Mouse (Mus musculus): ENCODE data around the gene H2-T23. TPM values are rescaled to one million over a fixed set of nuclear protein-coding genes. Genes with fewer than 3 reads are reported as not detected.

H2-T23 gene
- polyA plus RNA-seq, 1 experiment from 2014 or later, result 17.7 TPM

- no peak for ATAC-seq
- Histone ChIP-seq H3K9ac (ENCODE audit: low read depth, low read length) (no peak overlapping the region), H3K4me2 (ENCODE audit: low read depth, low read length) (no peak overlapping the region), H3K27ac (ENCODE audit: low read length) (no peak overlapping the region), H3K4me3 (ENCODE audit: low read length) (no peak overlapping the region), H3K27me3 (replicated peaks; ENCODE audit: control insufficient read depth, insufficient read depth, low read length) (no peaks in the 10 kb centered on the region), H3K36me3 (ENCODE audit: control insufficient read depth, insufficient read depth, low read length) (no peaks in the 10 kb centered on the region), H3K4me1 (ENCODE audit: control insufficient read depth, insufficient read depth, low read length) (peaks cover 9% of the 10 kb centered on the region), H3K9me3 (ENCODE audit: control insufficient read depth, low read length) (no peaks in the 10 kb centered on the region)
- 59% methylated on average over 4 of the region's 4 CpGs for WGBS
These were observed 6.8 kb downstream of the H2-T23 start for GRCm38 (mm10) chr17:36025901-36026300.

- Histone ChIP-seq H3K4me2 (ENCODE audit: low read depth, low read length) (no peak overlapping the region), H3K27ac (ENCODE audit: low read length) (no peak overlapping the region), H3K36me3 (ENCODE audit: control insufficient read depth, insufficient read depth, low read length) (no peaks in the 10 kb centered on the region), H3K4me1 (ENCODE audit: control insufficient read depth, insufficient read depth, low read length) (peaks cover 9% of the 10 kb centered on the region), H3K9me3 (ENCODE audit: control insufficient read depth, low read length) (no peaks in the 10 kb centered on the region), H3K9ac (ENCODE audit: low read depth, low read length) (no peak overlapping the region), H3K27me3 (replicated peaks; ENCODE audit: control insufficient read depth, insufficient read depth, low read length) (no peaks in the 10 kb centered on the region), H3K4me3 (ENCODE audit: low read length) (no peak overlapping the region)
- ATAC-seq, result no peak
- 75% methylated on average over 5 of the region's 5 CpGs for WGBS
These were observed 7.5 kb downstream of the H2-T23 start for GRCm38 (mm10) chr17:36025197-36025596.

DNA sequence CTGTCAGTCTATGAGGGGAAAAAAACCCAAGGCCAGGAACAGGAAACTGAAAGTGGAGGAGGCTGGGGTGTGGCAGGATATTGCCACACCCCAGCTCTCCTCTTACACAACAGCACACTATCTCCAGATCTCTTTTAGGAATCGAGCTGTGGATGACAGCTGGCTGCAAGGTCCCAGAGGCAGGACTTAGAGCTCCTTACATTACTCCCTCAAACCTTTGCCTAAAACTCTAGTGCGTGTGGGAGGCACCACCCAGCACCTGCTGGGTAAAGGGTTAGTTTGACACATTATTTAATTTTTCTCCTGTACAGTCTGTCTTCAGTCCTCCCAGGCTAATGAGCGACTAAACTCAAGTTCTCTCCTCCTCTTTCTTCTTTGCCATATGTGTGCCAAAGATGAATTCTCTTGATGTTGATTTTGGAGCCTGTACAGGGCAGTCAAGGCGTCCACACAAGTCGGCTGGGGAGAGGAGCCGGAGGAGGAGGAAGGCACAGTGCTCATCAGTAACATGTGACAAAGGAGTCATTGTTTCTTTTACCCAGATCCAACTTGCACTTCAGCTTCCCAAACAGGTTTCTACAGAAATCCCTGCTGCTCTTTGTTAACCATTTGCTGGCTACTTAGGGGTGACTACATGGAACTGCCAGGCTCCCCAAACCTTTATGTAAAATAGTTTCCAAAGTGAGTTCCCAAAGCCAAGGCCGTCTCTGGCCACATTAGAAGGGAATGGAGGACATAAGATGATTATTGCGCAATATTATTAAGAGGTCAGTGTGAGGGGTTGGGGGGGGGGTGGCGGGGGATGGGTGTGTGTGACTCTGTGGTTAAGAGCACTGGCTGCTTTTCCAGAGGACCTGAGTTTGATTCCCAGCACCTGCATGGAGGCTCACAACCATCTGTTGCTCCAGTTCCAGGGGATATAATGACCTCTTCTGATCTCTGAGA, 8.7 kb downstream of the H2-T23 start:
- Histone ChIP-seq H3K9ac (ENCODE audit: low read depth, low read length) (no peak overlapping the region), H3K27ac (ENCODE audit: low read length) (peak overlapping the region; percentile 33), H3K27me3 (replicated peaks; ENCODE audit: control insufficient read depth, insufficient read depth, low read length) (no peaks in the 10 kb centered on the region), H3K4me3 (ENCODE audit: low read length) (no peak overlapping the region), H3K36me3 (ENCODE audit: control insufficient read depth, insufficient read depth, low read length) (no peaks in the 10 kb centered on the region), H3K4me1 (ENCODE audit: control insufficient read depth, insufficient read depth, low read length) (peaks cover 9% of the 10 kb centered on the region), H3K4me2 (ENCODE audit: low read depth, low read length) (no peak overlapping the region; the same call in 1 of the 2 replicates), H3K9me3 (ENCODE audit: control insufficient read depth, low read length) (no peaks in the 10 kb centered on the region)
- peak; percentile 64; the same call in 1 of the 2 replicates for ATAC-seq
- 52% methylated on average over 9 of the region's 9 CpGs for WGBS

- H3K27me3 ChIP-seq (replicated peaks; ENCODE audit: control insufficient read depth, insufficient read depth, low read length), result no peaks in the 10 kb centered on the region
- no peaks in the 10 kb centered on the region for H3K36me3 ChIP-seq (ENCODE audit: control insufficient read depth, insufficient read depth, low read length)
- no peak overlapping the region for H3K4me2 ChIP-seq (ENCODE audit: low read depth, low read length)
- H3K4me3 ChIP-seq (ENCODE audit: low read length), result no peak overlapping the region
- peaks cover 9% of the 10 kb centered on the region for H3K4me1 ChIP-seq (ENCODE audit: control insufficient read depth, insufficient read depth, low read length)
- H3K9me3 ChIP-seq (ENCODE audit: control insufficient read depth, low read length), result no peaks in the 10 kb centered on the region
- no peak overlapping the region for H3K27ac ChIP-seq (ENCODE audit: low read length)
- WGBS, result 93% methylated on average over 6 of the region's 6 CpGs
- ATAC-seq, result no peak
- no peak overlapping the region for H3K9ac ChIP-seq (ENCODE audit: low read depth, low read length)
These were observed 9.7 kb downstream of the H2-T23 start for GRCm38 (mm10) chr17:36022922-36023321.

DNA sequence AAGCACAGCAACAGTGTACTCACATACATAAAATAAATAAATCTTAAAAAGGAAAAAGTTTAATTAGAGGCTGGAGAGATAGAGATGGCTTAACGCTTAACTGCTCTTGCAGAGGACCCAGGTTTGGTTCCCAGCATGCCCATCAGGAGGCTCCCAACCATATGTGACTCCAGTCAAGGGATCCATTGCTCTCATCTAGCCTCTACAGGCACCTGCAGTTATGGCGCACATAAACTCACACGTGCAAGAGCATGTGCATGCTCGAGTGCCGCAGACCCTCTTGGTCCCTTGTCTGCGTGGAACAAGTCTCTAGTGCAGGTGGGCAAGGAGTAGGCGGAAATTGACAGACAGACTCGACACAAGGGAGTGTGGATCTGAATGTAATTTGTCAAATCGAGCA, 10.6 kb downstream of the H2-T23 start:
- Histone ChIP-seq H3K4me1 (ENCODE audit: control insufficient read depth, insufficient read depth, low read length) (peaks cover 9% of the 10 kb centered on the region), H3K36me3 (ENCODE audit: control insufficient read depth, insufficient read depth, low read length) (no peaks in the 10 kb centered on the region), H3K9me3 (ENCODE audit: control insufficient read depth, low read length) (no peaks in the 10 kb centered on the region), H3K4me2 (ENCODE audit: low read depth, low read length) (no peak overlapping the region), H3K27ac (ENCODE audit: low read length) (no peak overlapping the region), H3K4me3 (ENCODE audit: low read length) (no peak overlapping the region), H3K9ac (ENCODE audit: low read depth, low read length) (no peak overlapping the region), H3K27me3 (replicated peaks; ENCODE audit: control insufficient read depth, insufficient read depth, low read length) (no peaks in the 10 kb centered on the region)
- ATAC-seq, result no peak
- 93% methylated on average over 9 of the region's 9 CpGs for WGBS

DNA sequence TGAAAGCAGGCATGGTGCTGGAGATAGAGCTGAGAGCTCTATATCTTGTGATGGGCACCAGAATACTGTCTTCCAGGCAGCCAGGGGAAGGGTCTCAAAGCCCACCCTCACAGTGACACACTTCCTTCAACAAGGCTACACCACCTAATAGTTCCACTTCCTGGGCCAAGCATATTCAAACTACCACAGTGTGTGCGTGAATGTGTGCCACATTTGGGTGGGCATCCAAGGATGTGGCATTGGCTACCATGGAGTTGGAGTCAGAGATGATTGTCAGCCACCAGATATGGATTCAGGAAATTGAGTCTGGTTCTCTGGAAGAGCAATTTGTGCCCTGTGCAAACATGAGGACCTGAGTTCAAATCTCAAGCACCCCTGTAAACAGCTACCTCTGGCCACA, 11.3 kb downstream of the H2-T23 start:
- Histone ChIP-seq H3K4me3 (ENCODE audit: low read length) (no peak overlapping the region), H3K36me3 (ENCODE audit: control insufficient read depth, insufficient read depth, low read length) (no peaks in the 10 kb centered on the region), H3K9ac (ENCODE audit: low read depth, low read length) (no peak overlapping the region), H3K27me3 (replicated peaks; ENCODE audit: control insufficient read depth, insufficient read depth, low read length) (no peaks in the 10 kb centered on the region), H3K4me1 (ENCODE audit: control insufficient read depth, insufficient read depth, low read length) (peaks cover 9% of the 10 kb centered on the region), H3K27ac (ENCODE audit: low read length) (no peak overlapping the region), H3K9me3 (ENCODE audit: control insufficient read depth, low read length) (no peaks in the 10 kb centered on the region), H3K4me2 (ENCODE audit: low read depth, low read length) (no peak overlapping the region)
- WGBS, result 90% methylated on average over 1 of the region's 1 CpGs
- ATAC-seq, result no peak

- ATAC-seq, result peak; percentile 86
- Histone ChIP-seq H3K4me1 (ENCODE audit: control insufficient read depth, insufficient read depth, low read length) (peaks cover 9% of the 10 kb centered on the region), H3K27ac (ENCODE audit: low read length) (peak within 1 kb of the TSS; percentile 51), H3K4me3 (ENCODE audit: low read length) (peak within 1 kb of the TSS; percentile 18), H3K9me3 (ENCODE audit: control insufficient read depth, low read length) (no peaks in the 10 kb centered on the region), H3K36me3 (ENCODE audit: control insufficient read depth, insufficient read depth, low read length) (no peaks in the 10 kb centered on the region), H3K27me3 (replicated peaks; ENCODE audit: control insufficient read depth, insufficient read depth, low read length) (no peaks in the 10 kb centered on the region), H3K4me2 (ENCODE audit: low read depth, low read length) (peak within 1 kb of the TSS; percentile 36; the same call in 1 of the 2 replicates), H3K9ac (ENCODE audit: low read depth, low read length) (no peak within 1 kb of the TSS)
- 30% methylated on average over 15 of the region's 15 CpGs for WGBS
These were observed 12.2 kb downstream of the H2-T23 start, which contains the start of gene H2-T24 for GRCm38 (mm10) chr17:36020191-36021073. Gene H2-T24, minus strand, starts transcription at chr17:36020560.

GRCm38 (mm10) chr17:36019519-36019918, 13.1 kb downstream of the H2-T23 start:
- no peak overlapping the region for H3K4me2 ChIP-seq (ENCODE audit: low read depth, low read length)
- H3K27me3 ChIP-seq (replicated peaks; ENCODE audit: control insufficient read depth, insufficient read depth, low read length), result no peaks in the 10 kb centered on the region
- no peak overlapping the region for H3K9ac ChIP-seq (ENCODE audit: low read depth, low read length)
- no peaks in the 10 kb centered on the region; the same call in 1 of the 2 replicates for H3K36me3 ChIP-seq (ENCODE audit: control insufficient read depth, insufficient read depth, low read length)
- peaks cover 9% of the 10 kb centered on the region for H3K4me1 ChIP-seq (ENCODE audit: control insufficient read depth, insufficient read depth, low read length)
- WGBS, result 60% methylated on average over 3 of the region's 3 CpGs
- no peak overlapping the region for H3K27ac ChIP-seq (ENCODE audit: low read length)
- no peak for ATAC-seq
- no peaks in the 10 kb centered on the region for H3K9me3 ChIP-seq (ENCODE audit: control insufficient read depth, low read length)
- no peak overlapping the region for H3K4me3 ChIP-seq (ENCODE audit: low read length)

- Histone ChIP-seq H3K36me3 (ENCODE audit: control insufficient read depth, insufficient read depth, low read length) (no peaks in the 10 kb centered on the region; the same call in 1 of the 2 replicates), H3K4me3 (ENCODE audit: low read length) (no peak overlapping the region), H3K4me2 (ENCODE audit: low read depth, low read length) (no peak overlapping the region), H3K4me1 (ENCODE audit: control insufficient read depth, insufficient read depth, low read length) (peaks cover 3% of the 10 kb centered on the region; the same call in 1 of the 2 replicates), H3K9ac (ENCODE audit: low read depth, low read length) (no peak overlapping the region), H3K27me3 (replicated peaks; ENCODE audit: control insufficient read depth, insufficient read depth, low read length) (no peaks in the 10 kb centered on the region), H3K27ac (ENCODE audit: low read length) (no peak overlapping the region), H3K9me3 (ENCODE audit: control insufficient read depth, low read length) (no peaks in the 10 kb centered on the region)
- ATAC-seq, result no peak
- WGBS, result 66% methylated on average over 2 of the region's 2 CpGs
These were observed 13.7 kb downstream of the H2-T23 start for GRCm38 (mm10) chr17:36018979-36019378.

Measured in intestine, embryonic 16.5 days (tissue).